ENCODE assay signal across 9 mouse cellular contexts in genomic region chr4:59196346-59197077, GRCm38 (mm10). TPM values are rescaled to one million over a fixed set of nuclear protein-coding genes. Genes with fewer than 3 reads are reported as not detected.
DNase-seq lines count a peak whose midpoint lies in the region; ATAC-seq and TF ChIP-seq lines count a peak whose summit lies in the region.
"Had no signal": no experiment of that assay in that cellular context is flagged by ENCODE, and none has a peak within 500 bp of the region (broad histone marks: within the 10 kb centered on the region; RNA-seq: fewer than 3 reads in every experiment).

No protein-coding gene starts in this region.

- no peak overlapping the region for H3K4me2 ChIP-seq in hindbrain, embryonic 16.5 days (ENCODE audit: low read length)
- H3K4me2 ChIP-seq in kidney, postnatal 0 days (ENCODE audit: low read length): 0 out of 2 replicates have a peak overlapping the region, but pooled peaks have one; percentile 10
- no peak overlapping the region for H3K4me2 ChIP-seq in midbrain, embryonic 16.5 days (ENCODE audit: low read length)

- no peak overlapping the region for H3K4me3 ChIP-seq in hindbrain, embryonic 10.5 days
- H3K4me3 ChIP-seq in hindbrain, embryonic 16.5 days (ENCODE audit: low read length): no peak overlapping the region
- no peak overlapping the region for H3K4me3 ChIP-seq in bone marrow, adult 2 months (replicated peaks; ENCODE audit: control insufficient read depth, low read depth, low read length)
- H3K4me3 ChIP-seq in kidney, postnatal 0 days (replicated peaks; ENCODE audit: low read depth, low read length): no peak overlapping the region
- no peak overlapping the region for H3K4me3 ChIP-seq in midbrain, embryonic 16.5 days (ENCODE audit: low read depth, low read length)

- peaks cover 3% of the 10 kb centered on the region; the same call in 1 of the 2 replicates for H3K36me3 ChIP-seq in hindbrain, embryonic 10.5 days
- H3K36me3 ChIP-seq in hindbrain, embryonic 16.5 days (ENCODE audit: control insufficient read depth, insufficient read depth, low read length): no peaks in the 10 kb centered on the region
- H3K36me3 ChIP-seq in kidney, postnatal 0 days (ENCODE audit: insufficient read depth, low read length): no peaks in the 10 kb centered on the region
- H3K36me3 ChIP-seq in midbrain, embryonic 16.5 days (ENCODE audit: control insufficient read depth, insufficient read depth, low read length): no peaks in the 10 kb centered on the region

- H3K4me1 ChIP-seq in hindbrain, embryonic 10.5 days (replicated peaks): peaks cover 31% of the 10 kb centered on the region
- H3K4me1 ChIP-seq in hindbrain, embryonic 16.5 days (ENCODE audit: control insufficient read depth, insufficient read depth, low read depth, low read length): peaks cover 21% of the 10 kb centered on the region
- peaks cover 8% of the 10 kb centered on the region for H3K4me1 ChIP-seq in bone marrow, adult 2 months (ENCODE audit: control insufficient read depth, insufficient read depth, low read length)
- peaks cover 26% of the 10 kb centered on the region for H3K4me1 ChIP-seq in kidney, postnatal 0 days (replicated peaks; ENCODE audit: insufficient read depth, low read length)
- H3K4me1 ChIP-seq in midbrain, embryonic 16.5 days (ENCODE audit: control insufficient read depth, insufficient read depth, low read length): peaks cover 20% of the 10 kb centered on the region

- TF ChIP-seq POLR2A in bone marrow, adult 2 months (IDR thresholded peaks at IDR 0.05; ENCODE audit: borderline replicate concordance, control insufficient read depth, low read depth, low read length): no peak

- no peaks in the 10 kb centered on the region for H3K27me3 ChIP-seq in hindbrain, embryonic 10.5 days (ENCODE audit: insufficient read depth, poor library complexity, severe bottlenecking)
- no peaks in the 10 kb centered on the region for H3K27me3 ChIP-seq in hindbrain, embryonic 16.5 days (replicated peaks; ENCODE audit: control insufficient read depth, insufficient read depth, low read length)
- H3K27me3 ChIP-seq in kidney, postnatal 0 days (ENCODE audit: insufficient read depth, low read length): no peaks in the 10 kb centered on the region
- H3K27me3 ChIP-seq in midbrain, embryonic 16.5 days (ENCODE audit: control insufficient read depth, insufficient read depth, low read depth, low read length): no peaks in the 10 kb centered on the region

- no peak for ATAC-seq in hindbrain, embryonic 16.5 days
- 0 out of 2 replicates have a peak, but pooled peaks have one; percentile 44 for ATAC-seq in kidney, postnatal 0 days (replicated peaks; ENCODE audit: low FRiP score, low read depth)
- 0 out of 2 replicates have a peak, but pooled peaks have one; percentile 4 for ATAC-seq in midbrain, embryonic 16.5 days

- no peak for TF ChIP-seq CTCF in bone marrow, adult 2 months (IDR thresholded peaks at IDR 0.05; ENCODE audit: control insufficient read depth, insufficient read depth, low read length)
- no peak for TF ChIP-seq CTCF in kidney, postnatal 0 days (IDR thresholded peaks at IDR 0.05; ENCODE audit: low read depth)

- no peaks in the 10 kb centered on the region for H3K9me3 ChIP-seq in hindbrain, embryonic 10.5 days
- H3K9me3 ChIP-seq in hindbrain, embryonic 16.5 days (ENCODE audit: control insufficient read depth, low read length): no peaks in the 10 kb centered on the region
- H3K9me3 ChIP-seq in kidney, postnatal 0 days (replicated peaks; ENCODE audit: low read length): no peaks in the 10 kb centered on the region
- no peaks in the 10 kb centered on the region for H3K9me3 ChIP-seq in midbrain, embryonic 16.5 days (replicated peaks; ENCODE audit: control insufficient read depth, low read length, poor library complexity, severe bottlenecking)

- no peak for DNase-seq in hindbrain, embryonic 10.5 days (ENCODE audit: low spot score)
- peak; percentile 36 for DNase-seq in kidney, postnatal 0 days (ENCODE audit: low spot score)
- no peak for DNase-seq in adipocyte (ENCODE audit: low spot score)
- no peak for DNase-seq in right cerebral cortex, postnatal 36 days (ENCODE audit: low spot score in 2 of 2)
- DNase-seq in urinary bladder, adult 2 months (ENCODE audit: low spot score): no peak

- H3K9ac ChIP-seq in hindbrain, embryonic 16.5 days (ENCODE audit: low read depth, low read length): no peak overlapping the region
- H3K9ac ChIP-seq in kidney, postnatal 0 days (ENCODE audit: low read depth, low read length): no peak overlapping the region
- H3K9ac ChIP-seq in midbrain, embryonic 16.5 days (ENCODE audit: low read depth, low read length): no peak overlapping the region

- peak overlapping the region; percentile 37; the same call in 1 of the 2 replicates for H3K27ac ChIP-seq in hindbrain, embryonic 10.5 days
- H3K27ac ChIP-seq in hindbrain, embryonic 16.5 days (ENCODE audit: low read depth, low read length): no peak overlapping the region
- H3K27ac ChIP-seq in bone marrow, adult 2 months (ENCODE audit: control insufficient read depth, insufficient read depth, low read depth, low read length, poor library complexity): peak overlapping the region; percentile 14; the same call in 1 of the 2 replicates
- H3K27ac ChIP-seq in kidney, postnatal 0 days: no peak overlapping the region
- H3K27ac ChIP-seq in midbrain, embryonic 16.5 days (ENCODE audit: low read length): no peak overlapping the region
- H3K27ac ChIP-seq: macrophage had no signal

- WGBS in hindbrain, embryonic 10.5 days: 38% methylated on average over 12 of the region's 12 CpGs
- WGBS in hindbrain, embryonic 16.5 days: 37% methylated on average over 12 of the region's 12 CpGs
- WGBS in bone marrow, adult 2 months: 46% methylated on average over 12 of the region's 12 CpGs
- WGBS in kidney, postnatal 0 days: 12% methylated on average over 12 of the region's 12 CpGs
- 40% methylated on average over 12 of the region's 12 CpGs for WGBS in midbrain, embryonic 16.5 days

RNA-seq across cellular contexts. Expression of gene Ugcg, which starts 7.5 kb away (rescaled TPM):
- 9.0 and 10.0 TPM in 2 replicates for polyA plus RNA-seq in hindbrain, embryonic 10.5 days (2016; fragmentation: Nextera tagmentation; extraction: Ambion mirVana)
- polyA plus RNA-seq in hindbrain, embryonic 16.5 days (2015; fragmentation: Nextera tagmentation; extraction: Ambion mirVana): 14.3 and 15.8 TPM in 2 replicates
- polyA plus RNA-seq in bone marrow, adult 2 months (2011; ENCODE audit: insufficient read depth, insufficient read length, low replicate concordance, missing spikeins): 17.5 and 18.7 TPM in 2 replicates
- polyA plus RNA-seq in kidney, postnatal 0 days (2015; fragmentation: Nextera tagmentation; extraction: Ambion mirVana): 7.4 and 7.6 TPM in 2 replicates
- polyA plus RNA-seq in midbrain, embryonic 16.5 days (2015; fragmentation: Nextera tagmentation; extraction: Ambion mirVana): 18.1 and 22.2 TPM in 2 replicates
- 36.3 and 44.3 TPM in 2 replicates for polyA plus RNA-seq in urinary bladder, adult 2 months (2012; rRNA removed)

RNA-seq across cellular contexts. Expression of gene AI481877, which starts 57.7 kb away (rescaled TPM):
- polyA plus RNA-seq in hindbrain, embryonic 10.5 days (2016; fragmentation: Nextera tagmentation; extraction: Ambion mirVana): not detected in 2 replicates
- 0.04 and 0.05 TPM in 2 replicates for polyA plus RNA-seq in hindbrain, embryonic 16.5 days (2015; fragmentation: Nextera tagmentation; extraction: Ambion mirVana)
- not detected in 2 replicates for polyA plus RNA-seq in bone marrow, adult 2 months (2011; ENCODE audit: insufficient read depth, insufficient read length, low replicate concordance, missing spikeins)
- polyA plus RNA-seq in kidney, postnatal 0 days (2015; fragmentation: Nextera tagmentation; extraction: Ambion mirVana): not detected in 2 replicates
- polyA plus RNA-seq in midbrain, embryonic 16.5 days (2015; fragmentation: Nextera tagmentation; extraction: Ambion mirVana): 0.04 TPM in 1 of 2 replicates, not detected in the other
- polyA plus RNA-seq in urinary bladder, adult 2 months (2012; rRNA removed): not detected in 2 replicates
- polyA plus RNA-seq: macrophage had no signal

Comparison
In these comparisons a context has a peak if more than half of its experiments do, and no peak if none do; other contexts are left out.
1. H3K27ac ChIP-seq: peak in hindbrain, embryonic 10.5 days (single experiment) and bone marrow, adult 2 months (single experiment); none in hindbrain, embryonic 16.5 days (single experiment), kidney, postnatal 0 days (single experiment) and midbrain, embryonic 16.5 days (single experiment).